Mouse (Mus musculus): ENCODE measurements around the gene Apod. TPM values are rescaled to one million over a fixed set of nuclear protein-coding genes. Genes with fewer than 3 reads are reported as not detected.

The Apod gene
- polyA plus RNA-seq, 1 experiment, result 0.35 TPM

GRCm38 (mm10) chr16:31354341-31355329 lies 40.0 kb upstream of the Apod start:
- Histone ChIP-seq H3K27me3 (ENCODE audit: control insufficient read depth, insufficient read depth, low read length) (no peaks in the 10 kb centered on the region), H3K36me3 (ENCODE audit: control insufficient read depth, insufficient read depth, low read length) (no peaks in the 10 kb centered on the region), H3K4me1 (ENCODE audit: control insufficient read depth, insufficient read depth, insufficient read length, low read length) (peaks cover 3% of the 10 kb centered on the region; the same call in 1 of the 2 replicates), H3K4me3 (ENCODE audit: low read depth, low read length) (no peak overlapping the region), H3K27ac (ENCODE audit: insufficient read depth, low read depth, low read length) (no peak overlapping the region)
- WGBS, result 11% methylated on average over 17 of the region's 17 CpGs
- no peak for TF ChIP-seq POLR2A (IDR thresholded peaks at IDR 0.05; ENCODE audit: low read depth, low read length)
- peak; percentile 73; the same call in 1 of the 2 replicates for TF ChIP-seq CTCF (IDR thresholded peaks at IDR 0.05; ENCODE audit: extremely low read depth, insufficient read length, insufficient replicate concordance, low read depth, low read length)

- no peak overlapping the region for H3K27ac ChIP-seq (ENCODE audit: insufficient read depth, low read depth, low read length)
- WGBS, result 68% methylated on average over 4 of the region's 4 CpGs
- no peak overlapping the region for H3K4me3 ChIP-seq (ENCODE audit: low read depth, low read length)
- H3K27me3 ChIP-seq (ENCODE audit: control insufficient read depth, insufficient read depth, low read length), result no peaks in the 10 kb centered on the region
- TF ChIP-seq CTCF (IDR thresholded peaks at IDR 0.05; ENCODE audit: extremely low read depth, insufficient read length, insufficient replicate concordance, low read depth, low read length) (peak; percentile 39; the same call in 1 of the 2 replicates), POLR2A (IDR thresholded peaks at IDR 0.05; ENCODE audit: low read depth, low read length) (no peak)
- no peaks in the 10 kb centered on the region for H3K36me3 ChIP-seq (ENCODE audit: control insufficient read depth, insufficient read depth, low read length)
- H3K4me1 ChIP-seq (ENCODE audit: control insufficient read depth, insufficient read depth, insufficient read length, low read length), result no peaks in the 10 kb centered on the region
Measured at GRCm38 (mm10) chr16:31352996-31353395, 38.4 kb upstream of the Apod start.

- peak; percentile 38; the same call in 1 of the 2 replicates for TF ChIP-seq CTCF (IDR thresholded peaks at IDR 0.05; ENCODE audit: extremely low read depth, insufficient read length, insufficient replicate concordance, low read depth, low read length)
- TF ChIP-seq POLR2A (IDR thresholded peaks at IDR 0.05; ENCODE audit: low read depth, low read length), result no peak
- Histone ChIP-seq H3K4me3 (ENCODE audit: low read depth, low read length) (peak overlapping the region; percentile 31; the same call in 1 of the 2 replicates), H3K4me1 (ENCODE audit: control insufficient read depth, insufficient read depth, insufficient read length, low read length) (peaks cover 3% of the 10 kb centered on the region; the same call in 1 of the 2 replicates), H3K27ac (ENCODE audit: insufficient read depth, low read depth, low read length) (no peak overlapping the region), H3K36me3 (ENCODE audit: control insufficient read depth, insufficient read depth, low read length) (no peaks in the 10 kb centered on the region), H3K27me3 (ENCODE audit: control insufficient read depth, insufficient read depth, low read length) (no peaks in the 10 kb centered on the region)
- 22% methylated on average over 14 of the region's 14 CpGs for WGBS
Measured at GRCm38 (mm10) chr16:31347581-31347980, 33.0 kb upstream of the Apod start.

GRCm38 (mm10) chr16:31342966-31343365 lies 28.4 kb upstream of the Apod start:
- H3K4me3 ChIP-seq (ENCODE audit: low read depth, low read length), result no peak overlapping the region
- no peaks in the 10 kb centered on the region for H3K36me3 ChIP-seq (ENCODE audit: control insufficient read depth, insufficient read depth, low read length)
- peaks cover 3% of the 10 kb centered on the region; the same call in 1 of the 2 replicates for H3K4me1 ChIP-seq (ENCODE audit: control insufficient read depth, insufficient read depth, insufficient read length, low read length)
- no peak overlapping the region for H3K27ac ChIP-seq (ENCODE audit: insufficient read depth, low read depth, low read length)
- no peaks in the 10 kb centered on the region for H3K27me3 ChIP-seq (ENCODE audit: control insufficient read depth, insufficient read depth, low read length)
- no peak for TF ChIP-seq POLR2A (IDR thresholded peaks at IDR 0.05; ENCODE audit: low read depth, low read length)
- TF ChIP-seq CTCF (IDR thresholded peaks at IDR 0.05; ENCODE audit: extremely low read depth, insufficient read length, insufficient replicate concordance, low read depth, low read length), result no peak
- WGBS, result 61% methylated on average over 2 of the region's 2 CpGs

GRCm38 (mm10) chr16:31342556-31342955 lies 27.9 kb upstream of the Apod start:
- TF ChIP-seq POLR2A (IDR thresholded peaks at IDR 0.05; ENCODE audit: low read depth, low read length) (no peak), CTCF (IDR thresholded peaks at IDR 0.05; ENCODE audit: extremely low read depth, insufficient read length, insufficient replicate concordance, low read depth, low read length) (no peak)
- 58% methylated on average over 5 of the region's 5 CpGs for WGBS
- no peak overlapping the region for H3K27ac ChIP-seq (ENCODE audit: insufficient read depth, low read depth, low read length)
- H3K27me3 ChIP-seq (ENCODE audit: control insufficient read depth, insufficient read depth, low read length), result no peaks in the 10 kb centered on the region
- no peak overlapping the region for H3K4me3 ChIP-seq (ENCODE audit: low read depth, low read length)
- peaks cover 2% of the 10 kb centered on the region; the same call in 1 of the 2 replicates for H3K4me1 ChIP-seq (ENCODE audit: control insufficient read depth, insufficient read depth, insufficient read length, low read length)
- no peaks in the 10 kb centered on the region for H3K36me3 ChIP-seq (ENCODE audit: control insufficient read depth, insufficient read depth, low read length)

GRCm38 (mm10) chr16:31339332-31339731 lies 24.7 kb upstream of the Apod start:
- Histone ChIP-seq H3K27ac (ENCODE audit: insufficient read depth, low read depth, low read length) (no peak overlapping the region), H3K36me3 (ENCODE audit: control insufficient read depth, insufficient read depth, low read length) (no peaks in the 10 kb centered on the region), H3K4me1 (ENCODE audit: control insufficient read depth, insufficient read depth, insufficient read length, low read length) (no peaks in the 10 kb centered on the region; the same call in 1 of the 2 replicates), H3K4me3 (ENCODE audit: low read depth, low read length) (no peak overlapping the region), H3K27me3 (ENCODE audit: control insufficient read depth, insufficient read depth, low read length) (no peaks in the 10 kb centered on the region)
- TF ChIP-seq POLR2A (IDR thresholded peaks at IDR 0.05; ENCODE audit: low read depth, low read length) (no peak), CTCF (IDR thresholded peaks at IDR 0.05; ENCODE audit: extremely low read depth, insufficient read length, insufficient replicate concordance, low read depth, low read length) (no peak)
- 81% methylated on average over 5 of the region's 5 CpGs for WGBS

GRCm38 (mm10) chr16:31337956-31338355 lies 23.3 kb upstream of the Apod start:
- H3K27ac ChIP-seq (ENCODE audit: insufficient read depth, low read depth, low read length), result no peak overlapping the region
- no peaks in the 10 kb centered on the region; the same call in 1 of the 2 replicates for H3K4me1 ChIP-seq (ENCODE audit: control insufficient read depth, insufficient read depth, insufficient read length, low read length)
- no peak overlapping the region for H3K4me3 ChIP-seq (ENCODE audit: low read depth, low read length)
- TF ChIP-seq POLR2A (IDR thresholded peaks at IDR 0.05; ENCODE audit: low read depth, low read length) (no peak), CTCF (IDR thresholded peaks at IDR 0.05; ENCODE audit: extremely low read depth, insufficient read length, insufficient replicate concordance, low read depth, low read length) (no peak)
- no peaks in the 10 kb centered on the region for H3K27me3 ChIP-seq (ENCODE audit: control insufficient read depth, insufficient read depth, low read length)
- H3K36me3 ChIP-seq (ENCODE audit: control insufficient read depth, insufficient read depth, low read length), result no peaks in the 10 kb centered on the region
- 57% methylated on average over 3 of the region's 3 CpGs for WGBS
